Mouse (Mus musculus) ZHBTc4 (cell line): ENCODE data around the gene Zfp462.

ENCODE experiments used
- DNase-seq: peaks from one replicate; pipeline ENCODE4 v3.0.0-alpha.2; 2011; ENCODE audit warnings: low read depth, low spot score

Gene Zfp462

DNA sequence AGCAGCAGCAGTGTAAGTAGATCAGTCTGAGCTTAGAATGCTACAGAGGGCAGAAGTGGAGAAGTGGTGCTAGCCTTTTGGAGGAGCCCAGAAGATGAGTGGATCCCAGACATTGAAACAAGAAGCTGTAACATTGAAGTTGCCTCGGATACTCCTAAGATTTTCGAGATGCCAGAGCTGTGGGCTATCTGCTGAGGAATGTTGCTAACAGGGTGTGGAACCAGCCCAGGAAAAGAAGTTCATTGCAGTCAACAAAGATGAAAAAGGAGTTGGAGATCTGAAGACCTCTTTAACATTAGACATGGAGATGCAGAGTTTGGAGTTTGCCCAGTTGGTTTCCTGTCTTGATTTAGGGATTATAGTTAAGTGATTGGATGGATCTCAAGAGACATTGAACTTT is 51.2 kb downstream of the Zfp462 start:
- DNase-seq = no peak

DNA sequence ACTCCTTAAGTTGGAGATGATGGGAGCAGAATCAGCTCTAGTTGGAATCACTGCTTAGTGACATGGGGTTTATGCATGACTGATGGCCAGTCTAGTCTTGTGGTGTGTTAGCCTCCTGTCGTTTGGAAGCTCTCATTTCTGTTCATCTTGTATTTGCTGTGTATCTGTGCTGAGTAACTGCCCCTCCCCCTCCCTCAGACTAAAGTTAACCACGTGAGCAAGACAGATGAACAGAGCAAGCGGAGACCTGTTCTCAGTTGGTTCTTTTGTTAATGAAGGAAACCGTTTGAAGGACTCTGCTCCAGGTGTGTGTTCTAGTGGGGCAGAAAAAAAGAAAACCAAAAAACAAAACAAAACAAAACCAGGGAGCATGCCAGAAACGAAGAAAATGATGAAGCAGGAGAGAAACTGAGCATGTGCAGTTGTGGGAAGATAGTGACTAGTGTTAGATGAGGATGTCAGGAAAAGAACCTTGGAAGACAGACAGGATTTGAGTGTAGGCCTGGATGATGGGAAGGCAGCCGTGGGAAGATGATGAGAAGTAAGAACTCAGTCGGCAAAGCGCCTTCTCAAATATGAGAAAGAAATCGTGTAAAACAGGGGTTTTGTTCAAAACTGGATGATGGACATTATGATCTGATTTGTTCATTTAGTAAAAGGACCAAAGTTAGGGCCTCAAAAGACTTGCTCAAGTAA is 53.4 kb downstream of the Zfp462 start:
- DNase-seq = peak; percentile 77

DNA sequence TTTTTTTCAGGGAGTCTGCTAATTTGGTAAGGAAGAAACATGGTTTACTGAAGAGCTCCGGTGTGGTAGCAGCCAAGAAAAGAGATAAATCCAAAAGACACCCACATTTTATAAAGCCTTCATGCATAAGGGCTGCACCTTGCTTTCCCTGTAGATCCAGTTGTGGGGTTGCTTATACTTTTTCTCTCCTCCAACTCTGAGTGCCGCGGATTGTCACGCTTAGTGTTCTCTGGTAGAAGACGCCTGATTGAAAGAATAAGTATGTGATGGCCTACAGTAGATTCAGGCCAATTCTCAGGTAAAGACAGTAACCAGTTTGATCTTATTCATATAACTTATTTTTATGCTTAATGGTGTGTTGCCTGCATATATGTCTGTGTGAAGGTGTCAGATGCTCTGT is 54.7 kb downstream of the Zfp462 start:
- peak; percentile 73 for DNase-seq

DNA sequence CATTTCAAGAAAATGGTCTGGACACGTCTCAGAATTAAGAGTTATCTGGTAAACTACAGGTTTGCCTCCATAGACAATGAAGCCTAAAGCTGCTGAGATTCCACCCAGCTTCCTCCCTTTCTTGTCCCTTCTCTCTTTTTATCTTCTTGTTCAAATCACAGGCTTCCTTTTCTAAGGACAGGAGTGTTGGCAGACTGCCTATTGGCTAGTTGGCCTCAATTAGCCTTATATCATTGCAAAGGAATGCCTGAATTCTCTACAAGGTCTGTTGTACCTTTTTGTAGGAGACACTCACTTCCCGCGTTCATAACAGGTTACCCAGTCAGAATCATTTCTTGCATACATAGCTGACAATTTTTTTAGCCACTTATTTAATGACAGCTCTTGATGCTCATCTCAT is 56.5 kb downstream of the Zfp462 start:
- no peak for DNase-seq

DNA sequence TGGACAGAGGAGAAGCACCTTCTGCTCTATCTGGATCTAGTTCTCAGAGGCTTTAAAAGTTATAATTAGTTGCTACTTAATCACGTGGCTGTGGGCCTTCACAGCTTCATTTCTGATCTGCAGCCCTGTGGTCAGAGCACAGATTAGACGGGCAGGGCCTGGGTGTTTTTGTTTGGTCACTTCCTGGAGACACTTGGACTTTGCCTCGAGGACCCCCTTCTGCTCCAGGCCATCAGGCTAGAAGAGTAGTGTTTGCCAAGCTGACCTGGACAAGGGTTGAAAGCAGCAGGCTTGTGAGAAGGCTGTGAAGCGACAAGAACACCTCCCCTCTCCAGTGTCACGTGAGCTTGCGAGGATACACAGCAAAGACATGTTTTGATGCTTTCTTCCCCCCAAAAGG is 58.3 kb downstream of the Zfp462 start:
- no peak for DNase-seq

DNA sequence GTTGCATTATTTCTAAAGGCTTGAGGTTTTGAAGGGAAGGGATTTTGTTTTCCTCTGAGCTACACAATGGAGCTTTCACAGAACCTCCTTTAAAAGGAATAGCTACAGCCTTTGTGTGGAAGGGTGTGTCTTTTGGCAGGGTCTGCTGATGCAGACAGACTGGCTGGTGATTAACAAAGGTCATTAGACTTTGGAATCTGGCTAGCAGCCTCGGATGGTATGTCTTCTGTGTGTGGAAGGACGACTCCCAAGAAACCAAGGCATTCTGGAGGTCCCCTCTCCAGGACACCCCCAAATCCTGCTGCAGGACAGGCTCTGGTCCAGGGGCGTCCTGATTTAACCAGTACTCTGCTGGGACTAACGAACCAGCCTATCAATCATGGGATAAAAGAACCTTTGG is 60.2 kb downstream of the Zfp462 start:
- peak; percentile 84 for DNase-seq

DNA sequence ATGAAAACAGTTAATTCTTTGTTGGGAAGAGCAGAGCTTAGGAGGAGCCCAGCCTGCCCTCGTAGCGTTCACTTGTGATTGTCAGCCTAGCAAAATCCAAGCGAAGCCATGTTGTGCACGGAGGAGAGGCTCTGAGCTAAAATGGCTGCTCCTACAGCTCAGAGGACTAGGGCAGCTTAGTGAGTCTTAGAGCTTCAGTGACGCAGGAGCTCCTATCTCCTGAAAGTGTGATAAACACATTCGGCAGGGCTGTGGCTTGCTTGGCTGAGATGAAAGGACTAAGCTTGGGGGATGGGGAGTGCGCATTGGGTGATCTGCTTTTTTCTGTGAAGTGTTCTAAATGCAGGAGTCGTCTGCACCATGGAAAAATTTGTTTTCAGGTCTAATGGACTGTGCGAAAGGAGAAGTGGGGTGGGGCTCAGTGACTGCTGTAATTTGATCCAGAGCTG is 60.7 kb downstream of the Zfp462 start:
- peak; percentile 79 for DNase-seq

DNA sequence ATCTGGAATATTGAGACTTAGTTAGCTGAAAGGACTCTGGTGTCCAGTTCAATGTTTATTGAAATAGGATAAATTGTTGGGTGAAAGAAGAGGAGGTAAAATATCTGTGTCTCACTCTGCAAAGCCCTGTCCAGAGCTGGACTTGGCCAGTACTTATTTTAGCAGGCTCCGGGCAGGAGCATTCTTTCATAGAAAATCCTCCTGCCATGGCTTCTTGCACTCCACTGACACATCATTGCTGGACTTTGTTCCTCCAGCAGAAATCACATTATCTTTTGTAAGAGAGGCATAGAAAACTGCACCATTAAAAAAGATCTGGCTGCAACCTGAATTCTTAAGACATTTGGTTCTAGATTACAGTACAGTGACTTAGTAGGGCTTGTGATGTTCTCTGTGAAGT is 61.2 kb downstream of the Zfp462 start:
- DNase-seq = no peak

DNA sequence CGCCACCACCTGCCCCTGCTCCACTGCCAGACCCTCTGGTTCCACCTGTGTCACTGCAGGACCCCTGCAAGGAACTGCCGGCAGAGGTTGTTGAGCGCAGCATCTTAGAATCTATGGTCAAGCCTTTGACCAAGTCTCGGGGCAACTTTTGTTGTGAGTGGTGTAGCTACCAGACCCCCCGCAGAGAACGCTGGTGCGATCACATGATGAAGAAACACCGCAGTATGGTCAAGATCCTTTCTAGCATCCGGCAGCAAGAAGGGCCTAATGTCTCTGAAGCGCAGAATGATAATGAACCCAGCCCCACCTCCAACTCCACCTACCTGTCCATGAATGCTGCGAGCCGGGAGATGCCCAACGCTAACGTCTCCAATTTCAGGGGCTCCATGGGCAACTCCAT is 63.8 kb downstream of the Zfp462 start:
- DNase-seq = peak; percentile 57

DNA sequence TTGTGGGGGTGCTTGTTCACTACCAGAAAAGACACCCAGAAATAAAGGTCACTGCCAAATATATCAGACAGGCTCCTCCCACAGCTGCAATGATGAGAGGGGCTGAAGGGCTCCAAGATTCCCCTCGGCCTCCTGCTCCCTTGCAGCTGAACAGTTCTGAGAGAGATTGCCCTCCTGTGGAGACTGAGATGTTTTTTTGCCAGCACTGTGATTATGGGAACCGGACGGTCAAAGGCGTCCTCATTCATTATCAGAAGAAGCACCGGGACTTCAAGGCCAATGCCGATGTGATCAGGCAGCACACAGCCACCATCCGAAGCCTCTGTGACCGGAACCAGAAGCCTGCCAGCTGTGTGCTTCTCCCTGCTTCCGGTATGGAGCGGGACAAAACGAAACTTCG is 66.5 kb downstream of the Zfp462 start:
- DNase-seq = peak; percentile 43

DNA sequence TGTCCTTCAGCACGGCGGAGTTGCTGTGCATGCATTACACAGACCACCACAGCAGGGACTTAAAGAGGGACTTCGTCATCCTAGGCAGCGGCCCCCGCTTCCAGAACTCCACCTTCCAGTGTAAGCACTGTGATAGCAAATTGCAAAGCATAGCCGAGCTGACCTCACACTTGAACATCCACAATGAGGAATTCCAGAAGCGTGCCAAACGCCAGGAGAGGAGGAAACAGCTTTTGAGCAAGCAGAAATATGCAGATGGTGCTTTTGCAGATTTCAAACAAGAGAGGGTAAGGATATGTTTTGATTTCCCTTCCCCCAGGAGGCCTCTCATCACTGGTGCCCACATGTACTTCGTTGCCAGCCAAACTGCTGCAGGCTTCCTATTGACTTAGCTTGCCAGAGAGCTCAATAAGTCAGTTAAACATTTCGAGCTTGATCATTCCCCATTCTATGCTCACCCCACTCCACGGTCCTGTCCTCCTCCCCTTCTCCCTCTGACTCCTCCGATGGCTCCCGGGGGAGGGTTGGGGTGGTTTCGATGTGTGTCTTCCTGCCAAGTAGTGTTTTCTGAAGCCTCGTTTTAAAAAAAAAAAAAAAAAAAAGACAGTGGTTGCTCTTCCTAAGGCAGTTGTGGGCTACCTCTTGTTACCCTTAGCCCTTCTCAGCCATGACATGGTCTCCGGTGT is 68.9 kb downstream of the Zfp462 start:
- no peak for DNase-seq

DNA sequence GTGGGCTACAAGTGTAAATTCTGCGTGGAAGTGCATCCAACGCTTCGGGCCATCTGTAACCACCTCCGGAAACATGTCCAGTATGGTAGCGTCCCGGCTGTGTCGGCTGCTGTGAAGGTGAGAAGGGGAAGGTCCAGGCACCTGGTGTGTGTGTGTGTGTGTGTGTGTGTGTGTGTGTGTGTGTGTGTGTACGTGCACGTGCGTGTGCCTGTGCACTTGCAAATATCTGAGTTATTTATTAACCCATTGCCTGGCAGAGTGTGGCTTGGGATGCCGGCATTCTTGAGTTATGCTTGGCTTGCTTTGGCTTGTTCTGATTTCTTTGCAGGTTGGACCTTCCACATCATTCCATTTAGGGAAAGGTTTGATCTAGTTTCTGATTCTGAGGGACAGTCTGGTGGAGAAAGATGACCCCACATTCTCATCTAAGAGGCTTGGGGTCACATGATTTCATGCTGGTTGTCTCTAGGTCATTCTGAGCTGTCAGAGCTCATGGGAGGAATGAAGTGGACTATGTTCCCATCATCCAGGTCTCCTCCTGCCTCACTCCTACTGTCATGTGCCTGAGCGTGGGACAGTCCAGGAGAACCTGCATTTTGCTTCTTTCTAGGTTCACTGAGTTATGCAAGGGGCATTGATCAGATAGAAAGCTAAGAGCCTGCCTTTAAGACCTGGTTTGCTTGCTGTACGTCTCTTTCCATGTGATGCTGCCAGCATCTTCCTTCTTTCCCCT is 70.0 kb downstream of the Zfp462 start:
- no peak for DNase-seq

DNA sequence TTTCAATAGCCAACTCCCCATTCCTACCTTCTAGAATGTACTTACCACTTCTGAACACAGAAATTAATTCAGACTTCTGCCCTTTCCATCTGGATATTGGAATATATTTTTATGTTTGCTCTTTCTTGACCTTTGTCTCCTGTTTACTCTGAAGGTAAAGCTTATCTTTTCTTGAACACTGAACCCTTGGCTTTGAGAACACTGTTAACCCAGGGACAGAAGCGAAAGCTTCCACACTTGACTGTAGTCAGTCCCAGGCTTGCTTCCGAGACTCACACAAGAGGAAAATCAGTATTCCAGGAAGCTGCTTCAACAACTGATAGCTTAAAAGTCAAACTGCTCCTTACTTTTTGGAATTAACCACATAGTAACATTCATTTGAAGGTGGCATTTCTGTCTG is 70.7 kb downstream of the Zfp462 start:
- no peak for DNase-seq

DNA sequence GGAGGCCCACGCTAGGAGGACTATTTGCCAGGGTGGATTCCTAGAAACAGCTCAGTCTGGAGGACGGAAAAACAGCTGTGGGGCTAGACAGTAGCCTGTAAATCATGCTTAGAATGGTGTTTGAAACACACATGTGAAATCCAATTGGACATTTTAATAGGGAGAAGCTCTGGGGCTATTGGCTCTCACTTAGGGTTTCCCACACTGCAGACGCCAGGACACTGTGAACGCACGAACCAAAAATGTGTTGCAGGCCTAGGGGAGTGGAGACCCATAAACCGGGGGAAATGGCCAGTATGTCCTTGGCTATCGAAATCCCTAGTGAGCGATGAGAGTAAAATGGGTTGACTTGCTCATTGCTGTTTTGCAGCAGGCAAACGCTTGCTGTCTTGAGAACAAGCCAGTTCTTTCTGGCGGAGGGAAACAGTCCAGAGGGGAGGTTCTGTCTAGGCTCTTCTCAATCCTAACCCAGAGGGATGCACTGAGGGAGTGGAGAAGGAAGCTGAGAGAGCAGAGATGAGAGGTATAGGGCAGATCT is 81.3 kb downstream of the Zfp462 start:
- DNase-seq = no peak

DNA sequence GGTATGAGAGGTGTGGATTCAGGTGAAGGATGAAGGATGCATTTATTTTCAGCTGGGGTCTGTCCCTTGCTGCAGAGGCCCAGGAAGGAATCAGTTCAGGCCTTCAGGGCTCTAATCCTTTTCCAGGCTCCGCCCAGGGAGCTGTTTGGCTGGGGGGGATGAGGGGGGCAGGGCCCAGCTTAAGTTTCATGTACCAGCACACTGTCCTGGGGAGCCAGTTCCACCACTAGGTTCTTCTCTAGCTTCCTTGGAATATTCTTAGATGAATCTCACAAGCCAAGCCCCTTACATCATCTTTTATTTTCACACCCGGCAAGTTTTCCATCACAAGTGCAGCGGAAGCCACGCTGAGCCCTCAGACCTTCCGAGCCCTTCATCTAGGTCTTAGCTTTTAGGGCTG is 85.6 kb downstream of the Zfp462 start:
- no peak for DNase-seq

DNA sequence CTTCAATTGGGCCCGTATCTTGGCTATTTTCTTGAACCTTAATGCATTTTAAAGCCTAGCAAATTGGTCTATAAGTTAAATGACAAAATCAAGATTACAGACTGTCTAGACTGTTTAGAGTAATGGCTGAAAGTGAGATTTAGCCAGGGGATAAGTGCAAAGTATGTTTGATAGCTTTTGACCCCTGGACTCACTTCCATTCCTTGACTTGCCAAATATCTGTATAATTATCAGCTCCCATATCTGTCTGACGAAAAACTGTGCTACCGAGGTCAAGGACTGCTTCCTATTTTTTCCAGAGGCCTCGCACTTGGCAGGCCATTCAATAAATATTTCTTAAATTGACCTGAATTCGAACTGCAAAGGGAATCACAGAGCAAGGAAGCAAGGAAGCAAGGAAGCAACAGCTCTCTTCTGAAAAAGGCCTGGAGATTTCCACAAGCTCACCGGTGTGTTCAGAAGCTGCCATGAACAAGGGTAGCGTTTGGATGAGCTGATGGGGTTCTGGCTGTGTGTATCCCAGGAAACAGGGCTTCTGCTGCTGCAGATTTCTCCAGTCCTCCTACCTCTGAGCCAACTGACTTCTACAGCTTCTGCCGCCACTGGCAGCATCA is 87.6 kb downstream of the Zfp462 start:
- DNase-seq = no peak

DNA sequence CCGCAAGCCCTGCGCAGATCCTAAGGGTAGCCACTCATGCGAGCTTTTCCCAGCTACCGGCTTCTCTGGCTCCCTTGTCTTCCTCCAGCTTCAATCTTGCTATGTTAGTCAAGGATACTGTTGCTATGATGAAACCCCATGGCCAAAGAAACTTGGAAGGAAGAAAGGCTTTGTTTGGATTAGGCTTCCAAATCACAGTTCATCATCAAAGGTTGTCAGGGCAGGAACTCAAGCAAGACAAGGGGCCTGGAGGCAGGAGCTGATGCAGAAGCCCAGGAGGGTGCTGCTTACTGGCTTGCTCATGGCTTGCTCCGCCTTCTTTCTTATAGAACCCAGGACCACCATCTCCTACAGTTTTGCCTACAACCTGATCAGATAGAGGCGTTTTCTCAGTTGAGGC is 88.6 kb downstream of the Zfp462 start:
- no peak for DNase-seq

DNA sequence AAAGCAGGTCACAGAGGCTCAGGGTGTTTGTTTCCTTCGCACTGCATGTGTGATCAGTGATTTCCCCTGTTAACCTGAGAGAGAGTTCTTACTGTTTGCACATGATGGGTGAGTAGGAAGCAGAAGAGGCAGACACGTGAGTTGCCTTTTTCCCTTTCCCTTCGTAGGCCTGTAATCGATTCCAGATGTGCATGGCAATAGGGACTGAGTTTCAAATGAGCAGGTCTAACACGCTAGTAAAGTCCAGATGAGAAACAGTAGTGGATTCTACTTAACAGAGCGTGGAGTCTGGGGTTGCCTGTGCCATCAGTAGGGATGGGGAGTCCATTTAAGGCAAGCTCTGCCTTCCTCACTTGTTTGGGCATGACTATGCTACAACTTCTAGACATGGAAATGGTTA is 93.3 kb downstream of the Zfp462 start:
- DNase-seq = no peak

DNA sequence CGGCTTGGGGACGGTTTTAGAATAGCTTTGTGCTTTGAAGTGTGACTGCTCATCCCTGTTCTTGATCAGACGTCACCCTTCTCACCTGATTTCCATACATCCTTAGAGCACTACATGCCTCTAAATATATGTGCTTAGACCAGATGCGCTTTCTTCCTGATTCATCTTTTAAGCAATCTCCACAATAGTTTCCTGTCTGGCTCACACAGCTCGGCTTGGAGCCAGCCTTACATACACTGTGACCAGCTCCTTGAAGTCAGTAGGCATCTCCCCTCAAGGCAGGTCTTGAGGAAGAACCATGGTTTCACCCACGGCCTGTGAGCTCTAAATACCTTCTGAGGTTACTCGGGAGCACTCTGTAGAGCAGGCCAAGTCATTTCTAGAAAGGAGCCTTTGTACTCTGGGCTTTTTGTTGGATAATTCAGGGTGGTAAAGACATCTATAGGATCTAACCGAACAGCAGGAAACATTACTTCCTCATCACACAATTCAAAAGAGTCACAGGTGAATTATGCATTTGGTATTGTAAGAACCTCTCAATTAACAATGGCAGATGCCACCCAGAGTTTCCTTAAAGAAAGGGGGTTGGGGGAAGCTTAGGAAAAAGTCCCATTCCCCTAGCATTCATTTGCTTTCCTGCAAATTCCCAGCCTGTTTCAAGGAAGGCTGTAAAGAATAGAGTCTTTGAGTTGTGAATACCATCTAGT is 95.6 kb downstream of the Zfp462 start:
- DNase-seq = peak; percentile 38

DNA sequence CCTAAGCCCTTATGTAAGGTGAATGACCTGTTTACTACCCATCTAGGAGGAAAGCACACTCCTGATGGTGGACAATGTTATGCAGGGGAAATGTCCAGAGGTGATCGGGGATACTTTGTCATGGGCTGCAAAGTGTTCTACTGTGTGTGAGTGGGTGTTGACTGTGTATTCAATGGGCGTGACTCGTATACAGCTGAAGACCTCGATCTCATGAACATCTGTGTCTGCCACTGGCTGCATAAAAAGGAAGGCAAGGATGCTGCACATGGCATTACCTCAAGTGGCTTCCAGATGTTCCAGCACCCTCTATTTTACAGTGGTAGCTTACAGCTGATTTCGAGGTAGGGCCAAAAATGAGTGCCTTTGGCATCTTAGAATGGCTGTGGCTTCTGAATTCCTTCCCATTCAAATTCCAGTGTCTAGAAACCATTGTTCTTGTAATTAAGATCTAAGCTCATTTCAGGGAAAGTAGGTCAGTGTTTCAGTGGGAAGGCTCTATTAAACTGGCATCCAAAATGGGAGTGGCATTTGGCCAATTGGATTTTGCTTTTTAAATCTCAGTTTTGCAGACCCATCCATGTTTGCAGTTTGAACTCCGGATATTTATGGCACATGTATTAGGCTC is 96.4 kb downstream of the Zfp462 start:
- DNase-seq = peak; percentile 59

DNA sequence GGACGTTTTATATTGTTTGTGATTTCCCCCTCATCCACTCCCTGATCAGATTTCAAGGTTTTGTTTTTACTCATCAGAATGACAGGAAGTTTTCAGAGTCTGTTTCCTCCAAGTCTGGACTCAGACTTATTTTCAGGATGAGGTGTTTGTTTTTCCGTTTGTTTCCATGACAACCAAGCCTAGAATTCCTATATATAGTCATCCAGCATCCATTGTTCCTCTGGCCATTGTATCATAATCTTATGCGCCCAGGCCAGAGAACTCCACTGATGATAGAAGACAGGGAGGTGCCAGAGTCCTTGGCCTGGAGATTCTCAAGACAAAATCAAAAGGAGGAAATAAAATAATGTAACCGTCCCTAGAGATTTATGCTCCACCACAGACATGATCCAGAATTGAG is 97.7 kb downstream of the Zfp462 start:
- peak; percentile 18 for DNase-seq
